Mouse (Mus musculus) cerebellum, postnatal 10 days (tissue): Measurements from ENCODE around the gene Sdr39u1.

Experiments
- DNase-seq, 2 experiments: peaks; one replicate each; pipeline ENCODE4 v3.0.0; 2021; ENCODE audit warnings: mixed read lengths in 2 of 2

Sdr39u1 gene

DNA sequence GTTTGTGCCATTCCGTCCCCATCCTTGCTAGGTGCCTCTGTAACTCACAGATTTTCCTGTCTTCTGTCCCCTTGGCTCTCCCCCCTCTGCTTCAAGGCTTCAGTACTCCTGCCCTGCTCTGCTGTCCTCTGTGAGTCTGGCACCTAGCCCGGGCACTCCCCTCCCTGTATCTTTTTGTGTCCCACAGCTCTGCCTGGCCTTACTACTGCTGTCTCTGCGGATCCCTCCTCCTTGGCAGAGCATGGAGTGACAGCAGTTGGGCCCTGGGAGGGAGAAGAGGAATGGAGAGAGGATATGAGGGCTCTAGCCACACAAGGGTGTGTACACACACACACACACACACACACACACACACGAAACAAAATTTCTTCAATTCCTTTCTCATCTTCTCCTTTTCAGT lies 15.9 kb downstream of the Sdr39u1 start, which contains the start of gene Cbln3:
TSS of gene Cbln3 (minus strand) at position 227 of the 400 bp plus-strand sequence.
- peak; percentile 96 to 97 for DNase-seq

DNA sequence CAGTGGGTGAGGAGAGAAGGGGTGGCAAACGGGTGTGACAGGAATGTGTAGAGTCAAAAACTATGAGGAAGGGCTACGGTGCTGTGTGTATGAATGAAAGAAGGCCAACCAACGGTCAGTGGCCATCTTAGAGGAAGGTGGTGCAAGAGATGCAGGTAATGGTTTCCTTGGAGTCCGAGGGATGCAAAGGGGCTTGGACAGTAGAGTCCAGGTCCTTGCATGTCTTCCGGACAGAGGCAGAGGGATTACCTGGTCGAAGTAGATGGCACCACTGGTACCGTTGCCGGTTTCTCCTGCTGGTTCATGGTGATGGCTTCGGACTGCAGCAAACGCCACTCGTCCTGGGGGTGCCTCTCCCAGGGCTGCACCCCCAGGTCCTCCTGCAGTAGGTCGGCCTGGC lies 16.4 kb downstream of the Sdr39u1 start:
- DNase-seq = no peak

GRCm38 (mm10) chr14:55883149-55883661 lies 16.9 kb downstream of the Sdr39u1 start:
- DNase-seq = peak in 1 of 2 experiments; percentile 55

DNA sequence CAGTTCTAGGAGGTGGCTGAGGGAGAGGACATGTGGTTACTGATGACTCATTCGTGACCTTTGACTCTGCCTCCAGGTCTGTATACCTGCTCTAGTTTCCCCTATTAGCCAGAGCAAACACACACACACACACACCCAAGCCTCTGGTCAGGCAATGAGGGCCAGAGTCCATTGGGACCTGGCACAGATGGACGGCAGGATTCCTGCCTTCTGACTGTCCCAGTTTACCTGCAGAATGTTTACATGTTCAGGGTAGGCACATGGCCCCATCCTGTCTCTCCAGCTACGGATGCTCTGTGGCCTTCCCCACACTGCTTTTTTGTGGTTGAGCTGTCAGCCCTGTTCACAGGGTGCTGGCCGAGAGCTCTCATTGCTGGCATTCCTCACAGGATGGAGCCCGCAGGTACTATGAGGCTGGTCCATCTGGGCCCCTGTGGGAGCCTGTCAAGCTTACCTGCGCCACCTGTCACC lies 17.9 kb downstream of the Sdr39u1 start:
- peak; percentile 82 to 88 for DNase-seq

DNA sequence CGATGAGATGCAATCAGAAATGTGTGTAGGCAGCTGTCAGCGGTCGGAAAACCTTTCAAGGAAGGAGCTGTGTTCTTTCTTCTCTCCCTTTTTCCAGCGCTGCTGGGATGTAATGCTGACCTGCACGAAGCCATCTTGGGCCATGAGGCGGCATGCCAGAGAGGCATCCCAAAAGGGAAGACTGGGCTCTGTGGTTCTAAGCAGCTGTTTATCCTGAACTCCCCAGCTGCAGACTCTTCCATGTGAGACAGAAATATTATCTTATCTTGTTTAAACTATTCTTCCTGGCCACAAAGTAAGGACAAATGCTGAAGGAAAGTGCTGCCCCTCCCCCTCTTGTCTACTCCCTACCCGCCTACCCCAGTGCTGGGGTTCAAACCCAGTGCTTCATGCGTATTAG lies 19.1 kb downstream of the Sdr39u1 start:
- no peak for DNase-seq

GRCm38 (mm10) chr14:55879623-55880022 lies 20.5 kb downstream of the Sdr39u1 start:
- DNase-seq = peak; percentile 77 to 83

GRCm38 (mm10) chr14:55878316-55878940 lies 21.7 kb downstream of the Sdr39u1 start:
- DNase-seq = no peak

- DNase-seq = peak in 1 of 2 experiments; percentile 44
Observed at GRCm38 (mm10) chr14:55877469-55878315, 22.4 kb downstream of the Sdr39u1 start.

DNA sequence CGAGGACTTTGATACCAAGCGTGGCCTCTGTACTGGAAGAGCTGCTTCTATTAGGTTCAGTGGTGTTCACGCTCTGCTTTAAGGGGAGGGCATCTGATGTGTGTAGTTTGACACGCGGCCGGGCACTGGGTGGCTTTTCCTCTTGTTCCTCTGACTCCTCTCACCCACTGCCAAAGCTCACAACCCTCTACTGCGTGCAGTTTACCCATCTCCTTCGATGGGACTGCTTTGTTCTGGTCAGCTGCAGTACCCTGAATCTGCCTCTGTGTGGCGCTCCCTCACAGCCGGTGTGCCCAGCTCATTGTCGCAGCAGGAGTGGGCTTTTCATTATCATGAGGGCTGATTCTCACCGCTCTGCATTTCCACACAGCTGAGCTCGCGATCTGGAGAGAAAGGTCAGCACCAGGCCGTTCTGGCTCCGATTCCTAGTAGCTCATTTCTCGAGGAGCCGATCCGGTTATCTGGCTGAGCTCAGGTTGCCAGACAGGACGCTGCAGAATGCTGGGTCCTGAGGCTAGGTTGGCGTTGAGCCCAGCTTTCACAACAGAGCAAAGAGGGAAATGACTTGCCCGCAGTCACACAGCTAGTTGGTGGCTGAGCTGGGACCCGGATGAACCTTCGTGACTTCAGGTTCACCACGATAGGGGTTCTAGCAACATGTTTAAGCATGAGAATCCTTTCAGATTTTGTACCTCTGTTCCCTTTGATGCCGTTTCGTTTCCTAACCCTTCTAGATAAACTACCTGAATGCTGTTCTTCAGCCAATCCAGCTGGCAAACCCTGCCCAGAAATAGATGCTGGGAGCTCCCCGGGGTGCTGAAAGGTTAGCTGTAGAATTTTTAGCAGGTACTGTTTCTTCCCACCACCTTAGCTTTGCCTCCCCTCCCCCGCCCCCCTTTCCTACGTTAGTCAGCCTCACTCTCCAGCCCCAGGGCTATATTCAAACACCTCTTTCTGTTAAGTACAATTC lies 26.1 kb downstream of the Sdr39u1 start:
- DNase-seq = peak; percentile 93 to 96

GRCm38 (mm10) chr14:55873242-55873713 lies 26.8 kb downstream of the Sdr39u1 start:
- DNase-seq = no peak

DNA sequence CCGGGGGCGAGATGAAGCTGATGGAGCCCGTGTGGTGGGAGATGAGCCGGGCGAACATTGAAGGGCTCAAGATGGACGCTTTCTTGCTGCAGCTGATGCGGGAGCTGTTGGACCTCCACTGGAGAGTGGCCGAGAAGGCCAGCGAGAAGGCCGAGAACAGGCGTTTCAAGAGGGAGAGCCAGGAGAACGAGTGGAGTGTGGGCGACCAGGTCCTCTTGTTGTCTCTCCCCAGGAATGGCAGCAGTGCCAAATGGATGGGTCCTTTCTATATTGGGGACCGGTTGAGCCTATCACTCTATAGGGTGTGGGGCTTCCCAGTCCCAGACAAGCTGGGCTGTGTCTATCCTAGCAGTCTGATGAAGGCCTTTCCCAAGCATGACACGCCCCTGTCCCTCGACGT lies 27.5 kb downstream of the Sdr39u1 start:
- no peak for DNase-seq

DNA sequence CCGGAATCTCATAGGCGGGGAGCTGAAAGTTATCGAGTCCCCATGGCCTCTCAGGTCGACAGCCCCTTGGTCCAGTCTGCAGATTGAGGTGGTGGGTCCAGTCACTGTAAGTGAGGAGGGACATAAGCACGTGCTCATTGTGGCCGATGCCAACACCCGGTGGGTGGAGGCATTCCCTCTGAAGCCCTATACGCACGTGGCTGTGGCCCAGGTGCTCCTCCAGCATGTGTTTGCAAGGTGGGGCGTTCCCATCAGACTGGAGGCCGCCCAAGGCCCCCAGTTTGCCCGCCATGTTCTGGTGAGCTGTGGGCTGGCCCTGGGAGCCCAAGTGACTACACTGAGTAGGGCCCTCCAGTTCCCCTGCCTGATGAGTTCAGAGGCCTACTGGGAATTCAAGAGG lies 28.1 kb downstream of the Sdr39u1 start:
- no peak for DNase-seq

DNA sequence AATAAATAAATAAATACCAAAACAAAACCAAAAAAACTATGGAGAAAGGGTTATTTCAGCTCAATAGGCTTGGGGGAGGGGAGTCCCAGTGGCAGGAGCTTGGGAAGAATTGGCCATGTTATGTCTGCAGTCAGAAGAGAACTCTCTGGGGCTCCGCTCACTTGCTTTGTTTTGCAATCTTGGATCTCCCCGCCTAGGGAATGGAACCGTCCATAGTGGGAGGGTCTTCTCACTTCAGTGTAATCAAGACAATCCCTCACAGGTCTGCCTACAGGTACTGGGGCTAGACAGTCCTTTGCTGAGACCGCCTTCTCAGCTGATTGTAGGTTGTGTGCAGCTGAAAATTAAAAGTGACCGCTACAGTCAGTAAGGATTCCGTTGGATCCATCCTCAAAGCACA lies 30.6 kb downstream of the Sdr39u1 start:
- no peak for DNase-seq

GRCm38 (mm10) chr14:55868230-55869026 lies 31.7 kb downstream of the Sdr39u1 start:
- no peak for DNase-seq

GRCm38 (mm10) chr14:55866962-55867361 lies 33.1 kb downstream of the Sdr39u1 start:
- DNase-seq = peak; percentile 79 to 83

DNA sequence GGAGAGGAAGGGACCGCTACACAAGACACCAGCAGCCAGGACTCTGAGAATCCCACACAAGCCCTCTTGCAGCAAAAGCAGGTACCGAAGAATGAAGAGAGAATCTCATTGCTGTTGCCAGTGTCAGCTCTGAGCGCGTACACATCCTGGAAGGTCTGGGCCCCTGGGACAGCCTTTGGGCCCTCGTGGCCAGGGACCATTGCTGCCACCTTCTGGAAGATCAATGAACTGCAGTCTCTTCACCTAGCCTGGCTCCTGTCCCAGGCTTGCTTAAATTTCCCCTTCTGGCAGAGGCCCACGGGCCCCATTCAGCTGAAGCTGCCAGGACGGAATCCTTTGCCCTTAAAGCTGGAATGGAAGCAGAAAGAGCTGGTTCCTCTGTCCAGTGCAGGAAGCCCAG lies 36.3 kb downstream of the Sdr39u1 start:
- peak; percentile 82 to 90 for DNase-seq

- no peak for DNase-seq
Observed at GRCm38 (mm10) chr14:55862970-55863369, 37.1 kb downstream of the Sdr39u1 start.

GRCm38 (mm10) chr14:55862186-55862585 lies 37.9 kb downstream of the Sdr39u1 start:
- DNase-seq = no peak

- DNase-seq = no peak
Observed at GRCm38 (mm10) chr14:55857588-55857987, 42.5 kb downstream of the Sdr39u1 start.

DNA sequence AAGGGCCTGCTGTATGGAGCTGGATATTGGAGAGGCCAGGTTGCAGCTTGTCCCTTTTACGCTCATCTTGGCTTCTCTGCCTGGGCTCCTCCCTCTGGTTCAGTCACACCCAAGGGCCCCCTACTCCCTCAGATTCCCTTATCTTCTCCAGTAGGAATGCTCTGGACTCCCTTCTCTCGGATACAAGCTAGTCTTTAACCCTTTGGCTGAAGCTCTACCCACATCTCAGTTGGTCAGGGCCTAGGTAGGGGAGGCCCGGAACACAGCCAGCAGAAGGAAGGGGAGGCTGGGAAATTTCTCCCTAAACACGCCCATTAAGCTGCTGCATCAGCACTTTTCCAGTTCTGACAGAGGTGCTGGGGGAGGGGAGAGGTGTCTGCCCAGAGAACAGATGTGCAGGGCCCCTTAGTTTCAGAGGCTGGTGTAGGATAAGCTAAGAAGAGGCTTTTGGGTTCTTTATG lies 45.0 kb downstream of the Sdr39u1 start:
- peak; percentile 34 to 47 for DNase-seq

DNA sequence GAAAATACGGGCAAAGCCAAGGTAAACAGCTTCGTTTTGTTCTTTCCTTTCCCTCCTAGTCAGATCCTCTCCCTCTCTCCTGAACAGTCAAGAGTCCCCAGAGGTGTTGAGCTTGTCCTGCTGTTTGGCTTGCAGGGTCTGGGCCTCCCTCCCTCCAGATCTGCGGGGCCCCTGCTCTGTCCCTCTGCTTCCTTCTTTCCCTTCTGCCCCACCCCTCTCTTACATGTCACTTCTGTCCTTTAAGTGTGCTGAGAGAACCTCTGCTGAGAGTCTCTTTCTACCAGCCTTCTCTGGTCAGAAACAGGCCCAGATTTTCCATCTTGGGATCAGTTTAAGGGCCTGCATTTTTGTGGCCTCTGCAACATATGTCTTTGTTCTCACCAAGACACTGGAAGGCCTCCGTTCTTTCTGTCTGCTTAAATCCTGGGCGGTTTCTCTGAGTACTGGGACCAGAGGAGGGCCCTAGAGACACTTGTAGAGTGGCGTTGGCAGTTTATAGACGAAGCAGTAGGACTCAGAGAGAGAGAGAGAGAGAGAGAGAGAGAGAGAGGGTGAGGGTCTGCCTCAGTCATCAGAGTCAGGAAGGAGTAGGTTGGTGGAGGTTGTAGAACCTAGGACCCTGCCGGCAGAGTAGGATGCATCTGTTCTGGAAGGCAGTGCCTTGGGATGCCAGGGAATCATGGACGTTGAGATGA lies 45.5 kb downstream of the Sdr39u1 start:
- DNase-seq = no peak
